Mouse (Mus musculus) kidney, adult 2 months (tissue): ENCODE measurements around the gene Rbfox1. TPM values are rescaled to one million over a fixed set of nuclear protein-coding genes. Genes with fewer than 3 reads are reported as not detected.
A peak's percentile ranks its signal among the peaks of the same experiment; 100 is the strongest.

Source experiments
- DNase-seq: peaks from one replicate; pipeline ENCODE4 v3.0.0; 2021
- H3K27ac ChIP-seq: fragments of 200-500 bp; 2 replicates; pipeline ENCODE4 v1.5.1; 2012; ENCODE audit warnings: low read depth, low read length, control low read depth, inconsistent platforms; ENCODE audit not compliant: insufficient read depth
- H3K27me3 ChIP-seq: fragments of 200-500 bp; replicated peaks from 2 replicates; pipeline ENCODE4 v1.6.1; 2012; ENCODE audit warnings: mild to moderate bottlenecking, moderate library complexity, low read length, inconsistent platforms; ENCODE audit not compliant: control insufficient read depth, insufficient read depth
- H3K36me3 ChIP-seq: fragments of 200-500 bp; 2 replicates; pipeline ENCODE4 v1.6.1; 2012; ENCODE audit warnings: mild to moderate bottlenecking, moderate library complexity, low read length, inconsistent platforms; ENCODE audit not compliant: control insufficient read depth, insufficient read depth
- H3K4me1 ChIP-seq: fragments of 200-500 bp; 2 replicates; pipeline ENCODE4 v1.6.1; 2011; ENCODE audit warnings: low read length; ENCODE audit not compliant: control insufficient read depth, insufficient read depth
- H3K4me3 ChIP-seq: fragments of 200-500 bp; 2 replicates; pipeline ENCODE4 v1.5.1; 2011; ENCODE audit warnings: mild to moderate bottlenecking, low read depth, low read length, control low read depth; ENCODE audit not compliant: insufficient read depth
- CTCF ChIP-seq: fragments of 200-500 bp; conservative IDR thresholded peaks from 2 replicates; pipeline ENCODE4 v1.5.1; 2011; ENCODE audit warnings: low read depth, mild to moderate bottlenecking, control low read depth, low read length, moderate library complexity, mixed read lengths; ENCODE audit not compliant: insufficient read depth, insufficient read length
- POLR2A ChIP-seq: fragments of 200-500 bp; IDR thresholded peaks from one replicate; pipeline ENCODE4 v1.6.1; 2011; ENCODE audit warnings: low read depth, low read length, control low read depth
- WGBS: fragments of 180-500 bp; shearing (Covaris S2); methylation state at CpG from one replicate; pipeline ENCODE4 v1.1.7; 2018; 5-methylcytosine and 5-hydroxymethylcytosine counted together
- polyA plus RNA-seq: library from polyadenylated mRNA; depleted of rRNA; stranded (reverse); fragments of >200 nt; gene quantifications from 2 replicates; pipeline ENCODE4 v1.2.3, GENCODE M21; 2012

Gene Rbfox1
- polyA plus RNA-seq, 1 experiment = 4.2 TPM

- H3K27me3 ChIP-seq = no peaks in the 10 kb centered on the region
- no peaks in the 10 kb centered on the region for H3K36me3 ChIP-seq
- WGBS = 74% methylated on average over 1 of the region's 1 CpGs
- no peaks in the 10 kb centered on the region for H3K4me1 ChIP-seq
- no peak for TF ChIP-seq POLR2A
- no peak for TF ChIP-seq CTCF
- H3K4me3 ChIP-seq = no peak overlapping the region
- no peak for DNase-seq
- H3K27ac ChIP-seq = no peak overlapping the region
Measured at GRCm38 (mm10) chr16:6031280-6031679, 146.1 kb downstream of the Rbfox1 start.

GRCm38 (mm10) chr16:6032563-6032962 lies 147.4 kb downstream of the Rbfox1 start:
- TF ChIP-seq CTCF (no peak), POLR2A (no peak)
- WGBS = 81% methylated on average over 7 of the region's 7 CpGs
- Histone ChIP-seq H3K27me3 (no peaks in the 10 kb centered on the region), H3K27ac (no peak overlapping the region), H3K4me1 (no peaks in the 10 kb centered on the region), H3K36me3 (no peaks in the 10 kb centered on the region), H3K4me3 (no peak overlapping the region)
- no peak for DNase-seq

- 82% methylated on average over 3 of the region's 3 CpGs for WGBS
- TF ChIP-seq CTCF (no peak), POLR2A (no peak)
- Histone ChIP-seq H3K4me3 (no peak overlapping the region), H3K4me1 (no peaks in the 10 kb centered on the region), H3K36me3 (no peaks in the 10 kb centered on the region), H3K27ac (no peak overlapping the region), H3K27me3 (no peaks in the 10 kb centered on the region)
- DNase-seq = no peak
Measured at GRCm38 (mm10) chr16:6034876-6035275, 149.7 kb downstream of the Rbfox1 start.

GRCm38 (mm10) chr16:6037009-6037408 lies 151.9 kb downstream of the Rbfox1 start:
- Histone ChIP-seq H3K4me1 (no peaks in the 10 kb centered on the region), H3K27ac (no peak overlapping the region), H3K4me3 (no peak overlapping the region), H3K36me3 (no peaks in the 10 kb centered on the region), H3K27me3 (no peaks in the 10 kb centered on the region)
- no peak for DNase-seq
- 80% methylated on average over 7 of the region's 7 CpGs for WGBS
- no peak for TF ChIP-seq POLR2A
- no peak for TF ChIP-seq CTCF

GRCm38 (mm10) chr16:6042766-6043165 lies 157.6 kb downstream of the Rbfox1 start:
- 68% methylated on average over 3 of the region's 3 CpGs for WGBS
- H3K27me3 ChIP-seq = no peaks in the 10 kb centered on the region
- no peak for DNase-seq

GRCm38 (mm10) chr16:6048601-6049000 lies 163.4 kb downstream of the Rbfox1 start:
- no peak for DNase-seq
- TF ChIP-seq POLR2A (no peak), CTCF (no peak)
- WGBS = 95% methylated on average over 1 of the region's 1 CpGs
- Histone ChIP-seq H3K27ac (no peak overlapping the region), H3K4me1 (no peaks in the 10 kb centered on the region), H3K4me3 (no peak overlapping the region), H3K27me3 (no peaks in the 10 kb centered on the region), H3K36me3 (no peaks in the 10 kb centered on the region)

More at GRCm38 (mm10) chr16:6042766-6043165, 157.6 kb downstream of the Rbfox1 start:
- no peaks in the 10 kb centered on the region for H3K4me1 ChIP-seq
- no peaks in the 10 kb centered on the region for H3K36me3 ChIP-seq
- TF ChIP-seq CTCF (no peak), POLR2A (no peak)
- H3K27ac ChIP-seq = no peak overlapping the region
- H3K4me3 ChIP-seq = no peak overlapping the region

- peak; percentile 8 for DNase-seq
- WGBS = 62% methylated on average over 1 of the region's 1 CpGs
- Histone ChIP-seq H3K4me1 (no peaks in the 10 kb centered on the region), H3K27me3 (no peaks in the 10 kb centered on the region), H3K4me3 (no peak overlapping the region), H3K36me3 (no peaks in the 10 kb centered on the region), H3K27ac (no peak overlapping the region)
- TF ChIP-seq POLR2A = no peak
- no peak for TF ChIP-seq CTCF
Measured at GRCm38 (mm10) chr16:6062495-6062894, 177.3 kb downstream of the Rbfox1 start.
